Mouse (Mus musculus) v-Abl transformed pro-B cells (cell line): ENCODE data around the gene Ccdc130.

Experiments used
- in situ Hi-C, 2 experiments: fragments of 400-800 bp; cut with MboI; formaldehyde crosslinking; loops; one replicate each; pipeline ENCODE4 v1.15.1; 2025; ENCODE audit not compliant: unreplicated experiment in 2 of 2

Ccdc130 gene

DNA sequence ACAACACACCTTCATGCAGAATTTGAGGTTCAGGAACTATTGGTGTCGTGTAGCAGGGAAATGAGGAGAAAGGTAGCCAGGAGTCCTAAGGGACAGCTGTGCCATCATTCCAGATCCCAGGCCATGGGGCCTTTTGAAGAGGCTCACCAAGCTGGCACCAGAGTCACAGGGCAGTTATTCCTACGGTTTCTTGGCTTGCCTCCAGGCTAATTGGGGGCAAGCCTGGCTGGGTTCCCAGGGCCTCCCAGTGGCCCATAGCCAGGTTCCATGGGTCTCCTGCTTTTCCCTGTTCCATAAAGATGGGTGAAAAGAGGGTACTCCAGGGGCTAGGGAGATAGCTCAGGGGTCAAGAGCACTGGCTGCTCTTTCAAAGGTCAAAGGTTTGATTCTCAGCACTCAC, 28.4 kb downstream of the Ccdc130 start:
- in situ Hi-C loops, result no loop called here

DNA sequence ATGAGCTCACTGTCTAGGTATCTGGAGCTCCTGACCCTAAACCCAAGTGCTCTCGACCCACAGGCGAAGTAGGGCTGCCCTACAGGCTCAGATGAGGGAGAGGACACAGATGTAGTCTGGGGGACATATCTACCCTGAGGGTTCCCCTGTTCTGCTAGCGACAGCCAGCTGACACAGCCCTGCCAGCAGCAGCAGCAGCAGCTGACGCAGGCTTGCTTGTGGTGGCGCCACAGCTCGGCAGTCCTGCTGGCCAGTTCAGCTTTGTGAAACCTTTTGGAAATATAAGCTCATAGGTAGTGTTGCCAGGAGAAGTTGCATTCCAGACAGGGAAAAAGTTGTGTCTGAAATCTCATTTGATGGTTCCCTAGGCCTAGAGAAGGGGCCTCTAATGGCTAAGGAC, 29.0 kb downstream of the Ccdc130 start:
- in situ Hi-C loops, result no loop called here

GRCm38 (mm10) chr8:84237542-84238229, 32.5 kb downstream of the Ccdc130 start:
- in situ Hi-C loops, result no loop called here

- in situ Hi-C loops, result no loop called here
Measured at GRCm38 (mm10) chr8:84236998-84237473, 33.1 kb downstream of the Ccdc130 start, which contains the start of gene Zswim4. Zswim4 (minus strand) TSS chr8:84237055.

GRCm38 (mm10) chr8:84236410-84236997, 33.7 kb downstream of the Ccdc130 start:
- in situ Hi-C loops, result no loop called here

DNA sequence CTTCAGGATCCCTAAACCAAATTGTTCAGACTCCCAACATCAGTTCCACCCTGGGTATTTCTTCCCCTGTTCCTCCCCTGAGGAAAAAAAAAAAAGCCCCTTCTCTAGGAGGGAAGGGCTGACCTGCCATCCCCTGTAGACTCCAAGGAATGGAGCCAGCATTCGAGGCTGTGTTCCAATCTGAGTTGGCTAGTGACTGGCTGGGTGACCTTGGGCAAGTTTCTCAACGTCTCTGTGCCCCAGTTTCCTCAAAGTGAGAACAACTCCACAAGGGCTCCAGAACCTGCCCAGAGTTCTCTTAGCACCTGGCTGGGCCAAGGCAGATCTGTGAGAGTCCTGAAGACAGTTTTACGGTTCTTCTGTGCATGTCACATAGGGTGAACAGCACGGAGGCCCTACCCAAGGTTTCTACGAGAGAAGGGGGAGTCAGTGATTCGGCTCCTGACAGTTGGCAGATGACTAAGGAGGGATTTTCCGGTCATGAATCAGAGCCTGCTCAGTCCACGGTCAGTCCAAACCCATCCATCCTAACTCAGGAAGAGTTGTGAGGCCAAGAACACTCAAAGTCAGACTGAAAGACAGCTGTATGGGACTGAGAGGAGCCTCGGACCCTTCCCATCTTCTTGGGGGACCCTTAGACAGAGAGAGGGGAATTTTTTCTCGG, 34.3 kb downstream of the Ccdc130 start:
- in situ Hi-C loops, result no loop called here

DNA sequence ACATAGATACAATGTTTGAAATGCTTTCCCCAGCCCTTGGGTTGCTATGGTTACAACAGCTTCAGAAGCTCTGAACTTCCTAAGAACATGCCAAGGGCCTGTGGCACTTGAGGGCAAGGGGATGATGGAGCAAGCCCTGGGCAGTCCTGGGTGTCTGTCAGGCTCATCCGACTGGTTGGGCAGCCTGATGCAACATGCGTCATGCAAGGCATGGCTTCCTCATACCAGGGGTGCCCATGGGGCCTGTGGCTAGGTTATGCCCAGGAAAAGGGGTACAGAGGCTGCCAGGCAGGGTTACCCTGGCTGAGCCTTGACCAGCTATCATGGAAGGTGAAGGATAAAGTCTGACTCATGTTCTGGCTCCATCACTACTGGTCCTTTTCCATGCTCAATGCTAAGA, 37.1 kb downstream of the Ccdc130 start:
- in situ Hi-C loops, result no loop called here

DNA sequence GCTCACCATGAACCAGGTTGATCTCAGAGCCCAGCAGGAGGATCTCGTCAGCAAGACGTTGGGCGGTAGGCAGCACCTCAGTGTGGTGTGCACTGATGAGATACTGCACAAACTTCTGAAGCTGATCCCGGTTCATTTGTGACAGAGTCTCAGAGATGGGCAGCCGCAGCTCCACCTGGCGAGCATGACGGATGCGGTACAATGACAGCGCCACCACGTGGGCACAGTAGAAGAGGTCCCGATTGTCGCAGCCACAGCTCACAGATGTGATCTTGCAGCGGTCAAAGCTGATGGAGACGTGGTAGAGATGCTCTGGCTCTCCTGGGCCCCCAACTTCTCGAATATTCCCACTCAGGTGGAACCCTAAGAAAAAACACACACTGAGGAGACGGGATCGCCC, 39.4 kb downstream of the Ccdc130 start:
- in situ Hi-C loops, result no loop called here

- in situ Hi-C loops, result no loop called here
Measured at GRCm38 (mm10) chr8:84223322-84224029, 46.7 kb downstream of the Ccdc130 start.

DNA sequence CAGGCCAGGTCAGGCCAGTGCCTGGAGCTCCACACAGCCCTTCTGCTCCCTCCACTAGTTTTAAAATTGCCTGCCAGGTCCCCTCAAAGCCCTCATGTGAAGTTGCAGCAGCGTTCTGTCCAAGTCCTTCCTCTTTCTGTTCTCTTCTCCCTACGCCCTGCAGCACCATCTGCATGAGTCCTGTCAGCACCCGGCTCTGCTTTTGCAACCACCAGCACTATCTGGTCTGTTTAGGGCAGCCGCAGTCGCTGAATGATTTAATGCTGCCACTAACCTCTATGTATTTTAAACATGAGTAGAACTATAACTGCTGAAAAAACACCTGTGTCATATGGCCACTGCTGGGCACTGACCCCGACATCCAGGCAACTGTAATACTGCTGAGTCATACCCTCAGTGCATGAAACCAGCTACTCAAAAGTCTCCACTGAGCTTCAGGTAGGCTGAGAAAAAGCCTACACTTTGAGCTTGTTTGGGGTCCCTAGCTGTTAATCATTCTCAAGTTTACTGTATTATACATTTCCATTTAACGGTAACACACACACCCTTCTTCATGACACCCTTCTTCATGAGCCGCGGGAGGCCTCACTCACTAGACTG, 47.5 kb downstream of the Ccdc130 start:
- in situ Hi-C loops, result no loop called here

DNA sequence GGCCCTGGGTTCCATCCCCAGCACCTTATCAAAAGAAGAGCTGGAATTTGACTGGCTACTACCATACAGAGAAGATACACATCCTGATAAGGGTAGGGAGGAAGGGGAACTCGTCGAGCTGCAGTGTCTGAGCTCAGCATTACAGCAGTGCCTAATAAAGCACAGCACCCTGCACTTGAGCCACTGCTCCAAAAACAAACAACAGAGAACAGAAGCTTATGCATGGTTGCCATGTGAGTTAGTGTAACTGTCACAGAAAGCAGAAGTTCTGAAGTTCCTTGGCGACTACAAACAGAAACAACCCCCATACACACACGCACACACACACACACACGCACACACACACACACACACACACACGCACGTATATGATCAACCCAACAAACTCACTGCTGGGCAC, 50.1 kb downstream of the Ccdc130 start:
- in situ Hi-C loops, result no loop called here

- in situ Hi-C loops, result loop anchor here (5.0 to 10.0 kb wide), 2 partner anchors 36 to 67 kb away; no protein-coding TSS in a partner anchor
Measured at GRCm38 (mm10) chr8:84218143-84218542, 52.0 kb downstream of the Ccdc130 start.

DNA sequence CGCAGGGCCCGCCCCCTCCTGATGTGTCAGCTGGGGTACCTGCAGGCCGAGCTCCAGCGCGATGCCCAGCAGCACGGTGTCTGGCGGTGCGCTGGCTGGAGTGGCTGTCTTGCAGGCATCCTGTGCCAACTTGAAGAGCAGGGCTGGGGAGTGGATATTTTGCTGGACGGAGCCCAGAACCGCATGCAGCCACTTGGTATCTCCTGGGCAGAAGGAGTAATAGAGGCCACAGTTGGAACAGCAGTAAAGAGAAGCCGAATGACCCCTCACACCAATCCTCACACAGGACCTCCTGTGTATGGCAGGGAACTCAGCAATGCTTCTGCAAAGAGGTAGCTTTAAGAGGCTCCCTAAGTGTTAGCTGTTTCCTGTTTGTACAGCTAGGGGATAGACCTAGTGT, 53.0 kb downstream of the Ccdc130 start:
- in situ Hi-C loops, result loop anchor here (5.0 to 10.0 kb wide), 2 partner anchors 35 to 68 kb away; no protein-coding TSS in a partner anchor

- in situ Hi-C loops, result loop anchor here in 1 of 2 experiments (10.0 kb wide), 1 partner anchor 72 kb away; no protein-coding TSS in a partner anchor
Measured at GRCm38 (mm10) chr8:84213277-84213676, 56.9 kb downstream of the Ccdc130 start.

- in situ Hi-C loops, result loop anchor here in 1 of 2 experiments (10.0 kb wide), 1 partner anchor 73 kb away; no protein-coding TSS in a partner anchor
Measured at GRCm38 (mm10) chr8:84211881-84212563, 58.2 kb downstream of the Ccdc130 start.

GRCm38 (mm10) chr8:84211202-84211601, 59.0 kb downstream of the Ccdc130 start:
- in situ Hi-C loops, result loop anchor here in 1 of 2 experiments (10.0 kb wide), 1 partner anchor 74 kb away; no protein-coding TSS in a partner anchor

- in situ Hi-C loops, result loop anchor here in 1 of 2 experiments (10.0 kb wide), 1 partner anchor 75 kb away; no protein-coding TSS in a partner anchor
Measured at GRCm38 (mm10) chr8:84210167-84210791, 59.9 kb downstream of the Ccdc130 start.

GRCm38 (mm10) chr8:84208381-84209380, 61.5 kb downstream of the Ccdc130 start:
- in situ Hi-C loops, result loop anchor here in 1 of 2 experiments (10.0 kb wide), 1 partner anchor 496 kb away; the partner anchor contains the start of gene Lyl1
